Mouse (Mus musculus): ENCODE measurements around the gene Vangl2.

DNA sequence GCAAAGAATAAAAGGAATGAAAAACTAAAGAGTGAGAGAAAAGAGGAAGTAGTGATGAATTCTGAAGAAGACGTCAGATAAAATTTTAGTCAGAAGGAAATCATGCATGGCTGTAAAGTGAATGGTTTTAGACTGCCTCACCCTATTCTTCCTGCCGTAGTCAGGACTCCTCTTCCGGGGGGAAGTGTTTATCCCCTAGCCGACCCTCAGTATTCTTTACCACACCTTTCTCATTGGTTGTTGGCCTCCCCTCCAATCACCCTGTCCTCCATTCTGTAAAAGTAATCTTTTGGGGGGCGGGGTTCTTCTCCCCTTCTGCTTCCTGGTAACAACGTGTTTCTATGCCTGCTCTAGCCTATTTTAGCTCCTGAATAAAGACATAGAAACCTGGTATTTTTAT, 73.2 kb downstream of the Vangl2 start:
- TF ChIP-seq POLR2A (IDR thresholded peaks at IDR 0.05; ENCODE audit: extremely low read depth, insufficient read depth, low read length) (no peak), CTCF (IDR thresholded peaks at IDR 0.05; ENCODE audit: extremely low read depth, insufficient read depth, low read length) (no peak)

All from cortical plate, adult 2 months (tissue).